Mouse (Mus musculus): ENCODE measurements around the gene Timm17b. TPM values are rescaled to one million over a fixed set of nuclear protein-coding genes. Genes with fewer than 3 reads are reported as not detected.

The Timm17b gene
- polyA plus RNA-seq, 1 experiment from 2014 or later: 117 TPM

- Histone ChIP-seq H3K9me3 (replicated peaks) (0 out of 2 replicates have a peak, but pooled peaks cover 3% of the 10 kb centered on the region), H3K9ac (no peak overlapping the region), H3K27me3 (replicated peaks) (peaks cover 80% of the 10 kb centered on the region), H3K4me2 (peak overlapping the region; percentile 62), H3K4me3 (peak overlapping the region; percentile 37), H3K27ac (ENCODE audit: poor library complexity, severe bottlenecking) (no peak overlapping the region), H3K4me1 (replicated peaks) (peaks cover 13% of the 10 kb centered on the region; the same call in 1 of the 2 replicates), H3K36me3 (no peaks in the 10 kb centered on the region)
- no peak for ATAC-seq (ENCODE audit: insufficient number of reproducible peaks, low FRiP score)
- WGBS: 10% methylated on average over 40 of the region's 48 CpGs
Measured at GRCm38 (mm10) chrX:7922032-7922431, 22.9 kb downstream of the Timm17b start.

DNA sequence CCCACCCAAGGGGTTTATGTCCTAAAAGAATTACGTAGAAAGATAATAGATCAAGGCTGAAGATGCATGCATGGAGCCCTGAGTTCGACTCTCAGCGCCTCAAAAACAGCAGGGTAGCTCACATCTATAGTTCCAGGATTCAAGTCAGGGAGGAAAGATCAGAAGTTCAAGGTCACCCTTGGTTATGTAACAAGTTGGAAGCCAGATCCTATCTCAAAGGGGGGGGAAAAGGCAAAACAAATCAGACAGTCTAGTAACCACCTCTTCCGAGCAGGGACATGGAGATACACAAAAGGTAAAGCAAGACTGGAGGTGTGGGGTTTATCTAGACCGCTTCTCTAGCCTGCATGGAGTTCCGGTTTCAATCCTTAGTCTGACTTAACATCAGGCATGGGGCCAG lies 27.1 kb downstream of the Timm17b start:
- no peak for ATAC-seq (ENCODE audit: insufficient number of reproducible peaks, low FRiP score)

DNA sequence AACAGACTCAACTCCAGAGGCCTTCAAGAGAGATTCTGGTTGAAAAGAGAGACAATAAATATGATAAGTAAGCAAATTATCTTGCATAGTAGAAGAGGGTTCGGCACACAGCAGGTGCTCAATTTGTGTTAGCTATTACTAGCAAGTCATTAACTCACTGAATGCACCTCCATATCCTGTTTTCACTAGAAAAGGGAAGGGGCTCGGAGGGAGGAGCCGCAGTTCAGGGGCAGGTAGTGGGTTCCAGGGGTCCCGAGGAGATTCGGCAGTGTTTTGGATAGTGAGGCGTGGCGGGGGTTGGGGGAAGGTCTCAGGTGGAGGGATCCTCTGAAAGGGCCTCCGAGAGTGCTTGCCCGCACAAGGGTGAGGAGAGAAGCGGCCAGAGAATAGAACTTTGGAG lies 28.0 kb downstream of the Timm17b start:
- Histone ChIP-seq H3K9ac (no peak overlapping the region), H3K4me2 (peak overlapping the region; percentile 34), H3K4me3 (no peak overlapping the region), H3K27me3 (replicated peaks) (peaks cover 65% of the 10 kb centered on the region), H3K4me1 (replicated peaks) (peaks cover 4% of the 10 kb centered on the region; the same call in 1 of the 2 replicates), H3K9me3 (replicated peaks) (no peaks in the 10 kb centered on the region), H3K27ac (ENCODE audit: poor library complexity, severe bottlenecking) (no peak overlapping the region), H3K36me3 (peaks cover 27% of the 10 kb centered on the region)
- 10% methylated on average over 10 of the region's 10 CpGs for WGBS
- no peak for ATAC-seq (ENCODE audit: insufficient number of reproducible peaks, low FRiP score)

More for the DNA sequence above, 27.1 kb downstream of the Timm17b start:
- Histone ChIP-seq H3K9ac (no peak overlapping the region), H3K36me3 (peaks cover 19% of the 10 kb centered on the region), H3K4me1 (replicated peaks) (peaks cover 7% of the 10 kb centered on the region; the same call in 1 of the 2 replicates), H3K27me3 (replicated peaks) (peaks cover 73% of the 10 kb centered on the region), H3K4me2 (no peak overlapping the region), H3K9me3 (replicated peaks) (no peaks in the 10 kb centered on the region), H3K4me3 (no peak overlapping the region), H3K27ac (ENCODE audit: poor library complexity, severe bottlenecking) (no peak overlapping the region)
- WGBS: 61% methylated on average over 6 of the region's 6 CpGs

GRCm38 (mm10) chrX:7928270-7928790 lies 29.2 kb downstream of the Timm17b start, which contains the start of gene Eras:
Eras (minus strand) TSS chrX:7928607.
- peak within 1 kb of the TSS; percentile 34 for H3K4me2 ChIP-seq
- H3K4me3 ChIP-seq: no peak within 1 kb of the TSS
- H3K4me1 ChIP-seq (replicated peaks): no peaks in the 10 kb centered on the region
- H3K9ac ChIP-seq: no peak within 1 kb of the TSS
- WGBS: 17% methylated on average over 15 of the region's 19 CpGs
- no peak within 1 kb of the TSS for H3K27ac ChIP-seq (ENCODE audit: poor library complexity, severe bottlenecking)
- ATAC-seq (ENCODE audit: insufficient number of reproducible peaks, low FRiP score): no peak
- no peaks in the 10 kb centered on the region for H3K9me3 ChIP-seq (replicated peaks)
- peaks cover 52% of the 10 kb centered on the region for H3K27me3 ChIP-seq (replicated peaks)
- H3K36me3 ChIP-seq: peaks cover 32% of the 10 kb centered on the region

DNA sequence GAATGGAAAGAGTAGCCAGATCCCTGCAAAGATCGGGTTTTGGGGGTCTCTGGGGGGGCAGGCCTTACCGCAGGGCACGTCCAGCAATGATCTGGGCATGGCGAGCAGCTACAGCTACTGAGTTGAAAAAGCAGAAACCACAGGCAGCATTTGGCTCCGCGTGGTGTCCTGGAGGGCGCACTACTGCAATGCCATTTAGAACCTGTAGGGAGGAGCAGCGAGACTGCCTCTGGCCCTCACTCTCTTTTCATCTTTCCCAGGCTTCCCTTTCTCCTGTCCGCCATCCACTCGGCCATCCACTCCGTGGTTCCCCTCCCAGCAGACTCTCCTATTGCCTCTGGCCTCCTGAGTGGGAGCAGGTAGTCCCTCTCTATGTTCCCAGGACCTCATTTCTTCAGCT lies 37.7 kb downstream of the Timm17b start:
- H3K4me1 ChIP-seq (replicated peaks): no peaks in the 10 kb centered on the region
- H3K9me3 ChIP-seq (replicated peaks): no peaks in the 10 kb centered on the region
- no peaks in the 10 kb centered on the region for H3K27me3 ChIP-seq (replicated peaks)
- WGBS: 48% methylated on average over 11 of the region's 11 CpGs
- H3K9ac ChIP-seq: no peak overlapping the region
- no peak overlapping the region for H3K4me2 ChIP-seq
- ATAC-seq (ENCODE audit: insufficient number of reproducible peaks, low FRiP score): no peak
- H3K4me3 ChIP-seq: no peak overlapping the region
- no peak overlapping the region for H3K27ac ChIP-seq (ENCODE audit: poor library complexity, severe bottlenecking)
- peaks cover 59% of the 10 kb centered on the region for H3K36me3 ChIP-seq

DNA sequence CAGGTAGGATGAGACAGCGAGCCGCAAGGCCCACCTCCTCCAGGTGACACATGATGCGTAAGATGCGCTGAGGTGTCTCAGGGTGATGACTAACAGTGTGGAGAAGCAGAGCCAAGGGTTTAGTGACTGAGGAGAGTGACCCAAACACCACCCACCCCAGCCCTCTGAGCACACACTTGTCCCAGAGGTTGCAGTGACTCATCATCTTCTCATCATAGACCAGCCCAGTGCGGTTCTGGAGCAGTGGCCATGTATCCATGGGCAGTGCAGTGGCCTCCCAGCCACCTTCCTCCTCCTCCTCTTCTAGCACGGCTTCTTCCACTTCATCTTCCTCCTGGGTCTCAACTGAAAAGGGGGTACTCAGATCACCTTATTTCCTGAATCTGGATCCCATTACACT lies 38.5 kb downstream of the Timm17b start:
- whole genome bisulfite sequencing: 87% methylated on average over 6 of the region's 6 CpGs
- H3K4me3 ChIP-seq: no peak overlapping the region
- no peak for ATAC-seq (ENCODE audit: insufficient number of reproducible peaks, low FRiP score)
- H3K4me1 ChIP-seq (replicated peaks): no peaks in the 10 kb centered on the region
- H3K36me3 ChIP-seq: peaks cover 56% of the 10 kb centered on the region
- no peaks in the 10 kb centered on the region for H3K9me3 ChIP-seq (replicated peaks)
- no peaks in the 10 kb centered on the region for H3K27me3 ChIP-seq (replicated peaks)
- H3K27ac ChIP-seq (ENCODE audit: poor library complexity, severe bottlenecking): no peak overlapping the region
- no peak overlapping the region for H3K4me2 ChIP-seq
- no peak overlapping the region for H3K9ac ChIP-seq

DNA sequence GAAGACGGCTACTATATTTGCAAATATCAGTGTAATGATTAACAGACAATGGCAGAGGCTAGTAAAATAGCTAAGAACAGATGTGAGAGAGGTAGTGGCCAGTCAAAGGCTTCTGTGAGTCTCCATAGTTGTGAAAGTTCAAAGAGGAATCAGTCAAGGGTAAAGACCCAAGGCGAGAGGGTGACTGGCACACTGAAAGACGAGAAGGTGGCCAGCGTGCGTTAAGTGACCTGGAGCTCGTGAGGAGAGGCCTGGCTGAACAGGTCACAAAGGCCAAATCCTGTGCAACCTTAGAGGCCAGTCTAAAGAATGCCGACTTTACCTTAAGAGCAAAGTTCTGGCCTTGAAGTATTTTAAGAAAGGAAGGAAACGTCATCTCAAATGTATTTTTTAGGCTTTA lies 46.5 kb downstream of the Timm17b start:
- no peak overlapping the region for H3K4me2 ChIP-seq
- no peak overlapping the region for H3K4me3 ChIP-seq
- no peaks in the 10 kb centered on the region for H3K9me3 ChIP-seq (replicated peaks)
- H3K4me1 ChIP-seq (replicated peaks): peaks cover 5% of the 10 kb centered on the region; the same call in 1 of the 2 replicates
- no peak overlapping the region for H3K27ac ChIP-seq (ENCODE audit: poor library complexity, severe bottlenecking)
- no peaks in the 10 kb centered on the region for H3K27me3 ChIP-seq (replicated peaks)
- peaks cover 8% of the 10 kb centered on the region; the same call in 1 of the 2 replicates for H3K36me3 ChIP-seq
- H3K9ac ChIP-seq: no peak overlapping the region
- WGBS: 82% methylated on average over 8 of the region's 8 CpGs
- ATAC-seq (ENCODE audit: insufficient number of reproducible peaks, low FRiP score): no peak

DNA sequence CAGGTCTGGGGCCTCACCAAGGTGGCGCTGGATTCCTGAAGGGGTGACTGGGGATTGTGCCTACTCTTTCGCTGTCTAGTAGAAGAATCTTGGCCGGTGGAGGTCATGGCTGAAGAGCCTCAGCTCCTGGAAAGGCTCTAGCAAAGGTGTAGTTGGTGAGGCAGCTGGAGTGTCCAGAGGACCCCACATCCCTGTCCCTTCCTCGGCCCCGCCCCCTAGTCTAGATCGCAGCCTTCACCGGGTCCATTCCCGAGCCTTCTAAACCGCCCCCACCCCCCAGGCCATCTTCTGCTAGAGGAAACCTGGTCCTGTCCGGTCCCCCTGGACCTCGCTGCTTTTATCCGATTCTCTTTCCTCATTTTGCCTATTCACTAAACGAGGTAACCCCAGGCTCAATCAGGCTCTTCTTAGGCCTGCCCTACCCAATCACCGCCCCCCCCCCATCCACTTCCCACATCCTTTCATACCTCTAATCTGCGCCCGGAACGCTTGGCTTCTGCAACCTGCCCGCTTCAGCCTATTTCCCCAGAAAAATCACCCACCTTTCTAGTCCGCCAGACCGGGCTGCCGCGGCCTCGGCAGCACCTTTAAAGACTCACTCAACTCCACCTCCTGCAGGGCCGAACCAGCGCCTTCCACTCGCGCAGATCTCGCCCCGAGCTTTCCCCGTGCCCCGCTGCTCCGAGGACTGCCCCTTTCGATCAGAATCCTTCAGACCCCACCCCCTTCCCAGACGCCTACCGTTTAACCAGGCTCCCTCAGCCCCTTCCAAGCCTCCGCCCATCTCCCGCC lies 48.1 kb downstream of the Timm17b start, which contains the start of gene Hdac6:
Gene Hdac6, minus strand, starts transcription at position 782 of the 792 bp plus-strand sequence.
- no peaks in the 10 kb centered on the region for H3K27me3 ChIP-seq (replicated peaks)
- peak within 1 kb of the TSS; percentile 77 for H3K4me2 ChIP-seq
- peak within 1 kb of the TSS; percentile 62 for H3K4me3 ChIP-seq
- no peaks in the 10 kb centered on the region for H3K9me3 ChIP-seq (replicated peaks)
- H3K9ac ChIP-seq: peak within 1 kb of the TSS; percentile 73
- peak; percentile 23 for ATAC-seq (ENCODE audit: insufficient number of reproducible peaks, low FRiP score)
- peak within 1 kb of the TSS; percentile 44 for H3K27ac ChIP-seq (ENCODE audit: poor library complexity, severe bottlenecking)
- H3K4me1 ChIP-seq (replicated peaks): peaks cover 5% of the 10 kb centered on the region; the same call in 1 of the 2 replicates
- WGBS: 13% methylated on average over 36 of the region's 37 CpGs
- no peaks in the 10 kb centered on the region; the same call in 1 of the 2 replicates for H3K36me3 ChIP-seq

GRCm38 (mm10) chrX:7947900-7948492 lies 48.8 kb downstream of the Timm17b start:
- H3K27ac ChIP-seq (ENCODE audit: poor library complexity, severe bottlenecking): peak overlapping the region; percentile 44
- peaks cover 5% of the 10 kb centered on the region; the same call in 1 of the 2 replicates for H3K4me1 ChIP-seq (replicated peaks)
- no peaks in the 10 kb centered on the region for H3K27me3 ChIP-seq (replicated peaks)
- peak overlapping the region; percentile 57 for H3K4me2 ChIP-seq
- no peaks in the 10 kb centered on the region; the same call in 1 of the 2 replicates for H3K36me3 ChIP-seq
- ATAC-seq (ENCODE audit: insufficient number of reproducible peaks, low FRiP score): peak; percentile 98
- no peaks in the 10 kb centered on the region for H3K9me3 ChIP-seq (replicated peaks)
- peak overlapping the region; percentile 62 for H3K4me3 ChIP-seq
- H3K9ac ChIP-seq: peak overlapping the region; percentile 67
- 9% methylated on average over 38 of the region's 38 CpGs for WGBS

GRCm38 (mm10) chrX:7950091-7950490 lies 50.9 kb downstream of the Timm17b start:
- Histone ChIP-seq H3K36me3 (no peaks in the 10 kb centered on the region), H3K4me1 (replicated peaks) (peaks cover 5% of the 10 kb centered on the region; the same call in 1 of the 2 replicates), H3K9me3 (replicated peaks) (no peaks in the 10 kb centered on the region), H3K27ac (ENCODE audit: poor library complexity, severe bottlenecking) (no peak overlapping the region), H3K4me3 (no peak overlapping the region), H3K27me3 (replicated peaks) (no peaks in the 10 kb centered on the region), H3K4me2 (no peak overlapping the region), H3K9ac (no peak overlapping the region)
- 87% methylated on average over 7 of the region's 7 CpGs for WGBS
- ATAC-seq (ENCODE audit: insufficient number of reproducible peaks, low FRiP score): no peak
